ENCODE assay signal across 8 mouse cellular contexts in the genomic region with DNA sequence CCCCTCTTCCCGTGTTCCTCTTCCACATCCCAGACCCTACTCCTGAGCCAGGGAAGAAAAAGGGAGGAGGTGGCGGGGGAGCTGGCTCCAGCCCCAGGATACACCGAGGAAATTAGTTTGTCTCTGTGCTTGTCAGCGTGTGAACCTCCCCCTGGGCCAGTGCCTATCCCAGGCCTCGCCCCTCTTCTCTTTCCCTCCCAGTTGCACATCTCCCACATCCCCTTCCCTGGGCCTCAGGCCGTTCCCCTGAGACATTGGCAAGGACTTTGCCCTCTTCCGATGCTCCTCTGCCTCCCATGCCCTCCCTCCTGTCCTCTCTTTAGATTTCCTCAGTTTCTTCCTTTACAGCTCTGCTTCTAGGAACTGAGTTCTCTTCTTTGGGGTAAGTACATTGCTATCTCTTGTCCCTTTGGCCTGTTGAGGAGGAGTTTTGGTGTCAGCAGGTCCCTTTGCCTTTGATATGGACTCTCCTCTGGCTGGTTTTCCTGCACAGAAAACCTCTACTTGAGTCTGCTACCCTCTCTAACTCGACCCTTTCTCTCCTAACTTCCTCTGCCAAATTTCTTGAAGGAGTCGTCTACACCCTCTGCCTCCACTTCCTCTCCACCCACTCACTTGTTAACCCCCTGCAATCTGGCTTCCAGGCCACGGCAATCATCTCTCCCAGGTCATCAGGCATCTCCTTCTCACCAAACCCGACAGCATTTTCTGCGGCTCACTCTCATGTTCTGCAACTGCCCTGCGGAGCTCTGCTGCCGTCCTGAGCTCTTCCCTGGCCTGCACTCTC. TPM values are rescaled to one million over a fixed set of nuclear protein-coding genes. Genes with fewer than 3 reads are reported as not detected.
A peak's percentile ranks its signal among the peaks of the same experiment; 100 is the strongest.
DNase-seq lines count a peak whose midpoint lies in the region; ATAC-seq and TF ChIP-seq lines count a peak whose summit lies in the region.

No protein-coding gene starts in this region.

- DNase-seq in heart, adult 2 months = no peak
- DNase-seq in heart, adult 8-10 months (ENCODE audit: low spot score) = no peak
- DNase-seq in G1E (ENCODE audit: low spot score) = no peak
- DNase-seq in hindbrain, postnatal 0 days (ENCODE audit: low spot score) = peak; percentile 33
- DNase-seq in liver, postnatal 0 days = no peak
- DNase-seq in left cerebral cortex, postnatal 14 days (ENCODE audit: low spot score in 2 of 2) = no peak
- DNase-seq in right cerebral cortex, postnatal 4 days = no peak
- DNase-seq in spleen, adult 12 weeks (ENCODE audit: low spot score) = no peak

- no peaks in the 10 kb centered on the region for H3K79me2 ChIP-seq in heart, adult 2 months (replicated peaks; ENCODE audit: control insufficient read depth, insufficient read depth, low read length)

- no peaks in the 10 kb centered on the region for H3K27me3 ChIP-seq in heart, adult 2 months (ENCODE audit: control insufficient read depth, insufficient read depth, low read length)
- peaks cover 74% of the 10 kb centered on the region for H3K27me3 ChIP-seq in G1E (ENCODE audit: insufficient read depth, low read length)
- H3K27me3 ChIP-seq in hindbrain, postnatal 0 days (ENCODE audit: insufficient read depth, low read length) = no peaks in the 10 kb centered on the region
- peaks cover 13% of the 10 kb centered on the region for H3K27me3 ChIP-seq in liver, postnatal 0 days (ENCODE audit: insufficient read depth, low read length)

- no peak for TF ChIP-seq EP300 in heart, adult 2 months (IDR thresholded peaks at IDR 0.05; ENCODE audit: insufficient read depth, low read depth, low read length)
- TF ChIP-seq EP300 in liver, postnatal 0 days (IDR thresholded peaks at IDR 0.05; ENCODE audit: low read depth) = no peak

- no peak overlapping the region for H3K9ac ChIP-seq in heart, adult 2 months (ENCODE audit: low read depth, low read length)
- H3K9ac ChIP-seq in hindbrain, postnatal 0 days (replicated peaks; ENCODE audit: low read length) = no peak overlapping the region
- H3K9ac ChIP-seq in liver, postnatal 0 days (replicated peaks) = no peak overlapping the region; the same call in 1 of the 2 replicates

- H3K9me3 ChIP-seq in G1E (replicated peaks) = no peaks in the 10 kb centered on the region
- no peaks in the 10 kb centered on the region for H3K9me3 ChIP-seq in hindbrain, postnatal 0 days (ENCODE audit: low read length)
- H3K9me3 ChIP-seq in liver, postnatal 0 days (ENCODE audit: low read length) = no peaks in the 10 kb centered on the region

- ATAC-seq in G1E (ENCODE audit: extremely low read depth, insufficient number of reproducible peaks, low FRiP score, poor library complexity, severe bottlenecking) = no peak
- no peak for ATAC-seq in hindbrain, postnatal 0 days
- ATAC-seq in liver, postnatal 0 days = no peak

- intact Hi-C loops in heart, adult 2 months (cut with DNase I) = no loop called here
- intact Hi-C loops in left cerebral cortex, postnatal 14 days (cut with DNase I) = no loop called here

- no peak for TF ChIP-seq POLR2A in heart, adult 2 months (IDR thresholded peaks at IDR 0.05; ENCODE audit: insufficient read depth, low read depth, low read length)

- H3K4me1 ChIP-seq in heart, adult 2 months (ENCODE audit: control insufficient read depth, insufficient read depth, low read length) = peaks cover 6% of the 10 kb centered on the region; the same call in 1 of the 2 replicates
- H3K4me1 ChIP-seq in G1E (ENCODE audit: insufficient read depth, low read depth, low read length) = peaks cover 33% of the 10 kb centered on the region
- peaks cover 15% of the 10 kb centered on the region; the same call in 1 of the 2 replicates for H3K4me1 ChIP-seq in hindbrain, postnatal 0 days (ENCODE audit: insufficient read depth, low read length)
- H3K4me1 ChIP-seq in liver, postnatal 0 days (ENCODE audit: insufficient read depth) = peaks cover 45% of the 10 kb centered on the region

- no peak overlapping the region for H3K4me3 ChIP-seq in heart, adult 2 months
- H3K4me3 ChIP-seq in G1E (ENCODE audit: low read depth, low read length) = peak overlapping the region; percentile 25; the same call in 1 of the 2 replicates
- no peak overlapping the region for H3K4me3 ChIP-seq in hindbrain, postnatal 0 days (ENCODE audit: low read length)
- no peak overlapping the region for H3K4me3 ChIP-seq in liver, postnatal 0 days (ENCODE audit: low read depth, low read length)

- TF ChIP-seq CTCF in heart, adult 2 months (IDR thresholded peaks at IDR 0.05) = no peak
- TF ChIP-seq CTCF in G1E (IDR thresholded peaks at IDR 0.05; ENCODE audit: low read depth, low read length) = no peak
- no peak for TF ChIP-seq CTCF in hindbrain, postnatal 0 days (IDR thresholded peaks at IDR 0.05; ENCODE audit: low read depth)
- no peak for TF ChIP-seq CTCF in liver, postnatal 0 days (IDR thresholded peaks at IDR 0.05; ENCODE audit: low read depth)

- 36% methylated on average over 14 of the region's 14 CpGs for WGBS in heart, adult 2 months
- WGBS in hindbrain, postnatal 0 days = 33% methylated on average over 14 of the region's 14 CpGs
- WGBS in liver, postnatal 0 days (ENCODE audit: insufficient replicate concordance) = 30% methylated on average over 14 of the region's 14 CpGs

- peak overlapping the region; percentile 28 for H3K27ac ChIP-seq in heart, adult 2 months
- no peak overlapping the region for H3K27ac ChIP-seq in hindbrain, postnatal 0 days
- peak overlapping the region; percentile 80 for H3K27ac ChIP-seq in liver, postnatal 0 days (ENCODE audit: low read depth)

- no peaks in the 10 kb centered on the region for H3K36me3 ChIP-seq in heart, adult 2 months (ENCODE audit: control insufficient read depth, insufficient read depth, low read length)
- H3K36me3 ChIP-seq in G1E (replicated peaks) = no peaks in the 10 kb centered on the region
- no peaks in the 10 kb centered on the region for H3K36me3 ChIP-seq in hindbrain, postnatal 0 days (ENCODE audit: insufficient read depth, low read length)
- H3K36me3 ChIP-seq in liver, postnatal 0 days (replicated peaks; ENCODE audit: insufficient read depth, low read length) = no peaks in the 10 kb centered on the region; the same call in 1 of the 2 replicates

- no peak overlapping the region for H3K4me2 ChIP-seq in hindbrain, postnatal 0 days (ENCODE audit: low read depth, low read length)
- H3K4me2 ChIP-seq in liver, postnatal 0 days (ENCODE audit: low read depth, low read length) = peak overlapping the region; percentile 20

RNA-seq across cellular contexts. Expression of gene AC109138.7, which starts 7.0 kb away (rescaled TPM):
- total RNA-seq in heart, adult 2 months (2021) = not detected
- polyA plus RNA-seq in heart, adult 2 months (2012; rRNA removed) = 15.3 TPM in 1 of 2 replicates, not detected in the other
- total RNA-seq in heart, adult 8-10 months (2022) = under 1 TPM in 1 of 4 experiments, not detected in 3; 0.87 TPM
- not detected in 2 replicates for total RNA-seq in G1E (2014; fragmentation: Nextera tagmentation)
- not detected in 2 replicates for total RNA-seq in G1E (2017)
- polyA plus RNA-seq in G1E (2012) = 35.4 TPM in 1 of 2 replicates, not detected in the other
- not detected in 2 replicates for total RNA-seq in hindbrain, postnatal 0 days (2014; rRNA removed)
- polyA plus RNA-seq in hindbrain, postnatal 0 days (2015; fragmentation: Nextera tagmentation; extraction: Ambion mirVana) = not detected in 2 replicates
- not detected in 2 replicates for polyA plus RNA-seq in liver, postnatal 0 days (2015; fragmentation: Nextera tagmentation; extraction: Ambion mirVana)
- total RNA-seq in left cerebral cortex, postnatal 14 days (2021) = not detected

RNA-seq across cellular contexts. Expression of gene Clcf1, which starts 7.1 kb away (rescaled TPM):
- 1 to 10 TPM in 1 of 2 experiments, under 1 TPM in 1; 0.55 to 1.0 TPM for total RNA-seq in heart, adult 2 months (2021)
- 2.8 and 5.4 TPM in 2 replicates for polyA plus RNA-seq in heart, adult 2 months (2012; rRNA removed)
- 1 to 10 TPM in 2 of 4 experiments, under 1 TPM in 2; 0.57 to 1.6 (median 1.0) TPM for total RNA-seq in heart, adult 8-10 months (2022)
- total RNA-seq in G1E (2014; fragmentation: Nextera tagmentation) (not detected in 2 replicates), G1E (2017) (0.06 and 0.27 TPM in 2 replicates)
- polyA plus RNA-seq in G1E (2012) = not detected in 2 replicates
- total RNA-seq in hindbrain, postnatal 0 days (2014; rRNA removed) = 0.42 and 3.8 TPM in 2 replicates
- polyA plus RNA-seq in hindbrain, postnatal 0 days (2015; fragmentation: Nextera tagmentation; extraction: Ambion mirVana) = 0.83 TPM in 2 replicates
- polyA plus RNA-seq in liver, postnatal 0 days (2015; fragmentation: Nextera tagmentation; extraction: Ambion mirVana) = 0.91 and 1.1 TPM in 2 replicates
- 1 to 10 TPM; 1.3 to 1.5 TPM for total RNA-seq in left cerebral cortex, postnatal 14 days (2021)

RNA-seq across cellular contexts. Expression of gene Pold4, which starts 10.5 kb away (rescaled TPM):
- total RNA-seq in heart, adult 2 months (2021) = 10 to 100 TPM in 1 of 2 experiments, 1 to 10 TPM in 1; 9.2 to 12.0 TPM
- 36.9 and 48.1 TPM in 2 replicates for polyA plus RNA-seq in heart, adult 2 months (2012; rRNA removed)
- 10 to 100 TPM; 11.9 to 17.5 (median 14.3) TPM for total RNA-seq in heart, adult 8-10 months (2022)
- total RNA-seq in G1E (2014; fragmentation: Nextera tagmentation) (98.6 and 104 TPM in 2 replicates), G1E (2017) (66.2 and 89.1 TPM in 2 replicates)
- polyA plus RNA-seq in G1E (2012) = 26.4 and 37.1 TPM in 2 replicates
- total RNA-seq in hindbrain, postnatal 0 days (2014; rRNA removed) = 28.1 and 28.7 TPM in 2 replicates
- 24.5 and 26.2 TPM in 2 replicates for polyA plus RNA-seq in hindbrain, postnatal 0 days (2015; fragmentation: Nextera tagmentation; extraction: Ambion mirVana)
- 28.5 and 31.1 TPM in 2 replicates for polyA plus RNA-seq in liver, postnatal 0 days (2015; fragmentation: Nextera tagmentation; extraction: Ambion mirVana)
- total RNA-seq in left cerebral cortex, postnatal 14 days (2021) = 10 to 100 TPM; 16.2 to 16.9 TPM

RNA-seq across cellular contexts. Expression of gene Rad9a, which starts 19.7 kb away (rescaled TPM):
- 1 to 10 TPM; 4.1 to 4.4 TPM for total RNA-seq in heart, adult 2 months (2021)
- 13.5 and 13.9 TPM in 2 replicates for polyA plus RNA-seq in heart, adult 2 months (2012; rRNA removed)
- total RNA-seq in heart, adult 8-10 months (2022) = 1 to 10 TPM; 5.3 to 6.2 (median 5.6) TPM
- total RNA-seq in G1E (2014; fragmentation: Nextera tagmentation) = 61.9 and 93.9 TPM in 2 replicates
- total RNA-seq in G1E (2017) = 27.5 and 29.2 TPM in 2 replicates
- polyA plus RNA-seq in G1E (2012) = 31.3 and 33.6 TPM in 2 replicates
- total RNA-seq in hindbrain, postnatal 0 days (2014; rRNA removed) = 15.8 and 25.8 TPM in 2 replicates
- polyA plus RNA-seq in hindbrain, postnatal 0 days (2015; fragmentation: Nextera tagmentation; extraction: Ambion mirVana) = 13.7 and 14.6 TPM in 2 replicates
- 8.0 and 9.0 TPM in 2 replicates for polyA plus RNA-seq in liver, postnatal 0 days (2015; fragmentation: Nextera tagmentation; extraction: Ambion mirVana)
- 1 to 10 TPM; 6.4 to 9.0 TPM for total RNA-seq in left cerebral cortex, postnatal 14 days (2021)

RNA-seq across cellular contexts. Expression of gene Ppp1ca, which starts 29.3 kb away (rescaled TPM):
- total RNA-seq in heart, adult 2 months (2021) = 100 to 1,000 TPM; 272 to 313 TPM
- polyA plus RNA-seq in heart, adult 2 months (2012; rRNA removed) = 406 and 497 TPM in 2 replicates
- 100 to 1,000 TPM; 261 to 310 (median 281) TPM for total RNA-seq in heart, adult 8-10 months (2022)
- total RNA-seq in G1E (2014; fragmentation: Nextera tagmentation) (270 and 304 TPM in 2 replicates), G1E (2017) (565 and 679 TPM in 2 replicates)
- 547 and 673 TPM in 2 replicates for polyA plus RNA-seq in G1E (2012)
- total RNA-seq in hindbrain, postnatal 0 days (2014; rRNA removed) = 502 and 597 TPM in 2 replicates
- polyA plus RNA-seq in hindbrain, postnatal 0 days (2015; fragmentation: Nextera tagmentation; extraction: Ambion mirVana) = 564 and 571 TPM in 2 replicates
- 269 and 284 TPM in 2 replicates for polyA plus RNA-seq in liver, postnatal 0 days (2015; fragmentation: Nextera tagmentation; extraction: Ambion mirVana)
- total RNA-seq in left cerebral cortex, postnatal 14 days (2021) = 100 to 1,000 TPM; 323 to 336 TPM
